Mouse (Mus musculus) megakaryocyte, embryonic 14.5 days (primary cell): Measurements from ENCODE around the gene Borcs5.

Source experiments
- FLI1 ChIP-seq: IDR thresholded peaks from 2 replicates; pipeline ENCODE4 v1.6.1; 2012; ENCODE audit warnings: low read length, inconsistent platforms, mixed read lengths
- GATA1 ChIP-seq: IDR thresholded peaks from 3 replicates; pipeline ENCODE4 v1.6.1; 2012; ENCODE audit warnings: mixed read lengths, low read length, inconsistent platforms, borderline replicate concordance

GRCm38 (mm10) chr6:134725406-134725805 lies 86.1 kb downstream of the Borcs5 start:
- TF ChIP-seq GATA1 = no peak
- TF ChIP-seq FLI1 = no peak
